Mouse (Mus musculus) spleen, postnatal 10 days (tissue): Measurements from ENCODE around the gene Vmn2r110.

Experiments
- DNase-seq, 2 experiments: peaks; one replicate each; pipeline ENCODE4 v3.0.0; 2021 to 2022; ENCODE audit warnings: low spot score in 2 of 2

Gene Vmn2r110

DNA sequence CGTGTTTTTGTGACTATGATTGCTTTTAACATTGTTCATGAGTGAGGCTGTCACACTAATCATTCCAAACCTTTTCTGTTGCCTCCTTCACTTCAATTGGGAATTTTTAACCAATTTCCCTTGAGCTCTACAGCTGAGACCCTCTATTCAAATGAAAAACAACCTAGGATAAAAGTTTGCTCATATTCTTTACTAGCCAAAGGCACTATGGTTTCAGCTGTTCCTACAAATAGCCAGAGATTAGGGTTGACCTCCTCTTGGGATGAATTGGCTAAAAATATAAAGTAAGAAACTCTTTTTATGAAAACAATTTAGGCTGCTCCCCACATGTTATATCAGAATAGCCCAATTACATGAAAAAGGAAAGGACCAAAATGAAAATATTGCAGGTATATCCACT, at the start of gene Vmn2r110:
TSS of gene Vmn2r110 (minus strand) at position 101 of the 400 bp plus-strand sequence.
- no peak for DNase-seq

DNA sequence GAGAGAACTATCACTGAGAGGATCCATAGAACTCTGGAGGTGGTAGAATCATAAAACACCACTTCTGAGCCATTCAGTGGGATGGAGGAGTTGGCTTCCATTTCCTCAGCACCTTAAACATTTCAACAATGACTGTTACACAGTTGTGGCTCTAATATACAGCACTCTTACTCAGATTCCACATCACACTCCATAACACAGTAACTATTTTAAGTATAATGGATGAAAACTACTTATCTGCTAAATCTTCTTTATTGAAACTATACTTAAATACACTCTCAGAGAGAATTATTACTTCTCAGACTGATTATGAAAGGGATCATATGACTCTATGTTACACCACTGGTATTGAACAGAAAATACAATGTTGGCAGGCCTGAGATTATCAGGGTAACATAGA, 28.6 kb upstream of the Vmn2r110 start, which contains the start of gene Fpr-rs3:
TSS of gene Fpr-rs3 (minus strand) at position 101 of the 400 bp plus-strand sequence.
- no peak for DNase-seq

GRCm38 (mm10) chr17:20564656-20565055, 31.6 kb downstream of the Vmn2r110 start, which contains the start of gene Vmn2r109:
Gene Vmn2r109, minus strand, starts transcription at chr17:20564756.
- no peak for DNase-seq
